Mouse (Mus musculus): ENCODE results near the gene Bid. TPM values are rescaled to one million over a fixed set of nuclear protein-coding genes. Genes with fewer than 3 reads are reported as not detected.

The Bid gene
- polyA plus RNA-seq (2017; shearing (Covaris generic)), result 13.4 TPM

GRCm38 (mm10) chr6:120916074-120916971 lies at the start of gene Bid:
Bid (minus strand) TSS chr6:120916853.

Other genes with a start within 250 kb of the Bid start
- not detected for gene Slc25a18, start 143.3 kb downstream of the Bid start, polyA plus RNA-seq (2017; shearing (Covaris generic))
- gene Atp6v1e1, start 94.1 kb downstream of the Bid start, polyA plus RNA-seq (2017; shearing (Covaris generic)), result 131 TPM
- gene Bcl2l13, start 80.6 kb downstream of the Bid start, polyA plus RNA-seq (2017; shearing (Covaris generic)), result 32.8 TPM
- gene Mical3, start 214.1 kb upstream of the Bid start, polyA plus RNA-seq (2017; shearing (Covaris generic)), result 1.2 TPM